ENCODE assay signal across 8 mouse cellular contexts in genomic region chr10:127621191-127622056, GRCm38 (mm10). TPM values are rescaled to one million over a fixed set of nuclear protein-coding genes. Genes with fewer than 3 reads are reported as not detected.
DNase-seq lines count a peak whose midpoint lies in the region; ATAC-seq and TF ChIP-seq lines count a peak whose summit lies in the region.

No protein-coding gene starts in this region.

- H3K4me3 ChIP-seq in ES-E14 (ENCODE audit: insufficient read depth in 1 of 2, low read depth in 1 of 2, low read length in 2 of 2, poor library complexity in 1 of 2, severe bottlenecking in 1 of 2): peak overlapping the region; percentile 66 to 72

- H3K4me1 ChIP-seq in ES-E14 (ENCODE audit: control insufficient read depth in 2 of 2, insufficient read depth in 2 of 2, low read length in 2 of 2, poor library complexity in 1 of 2): peaks cover 4 to 14% of the 10 kb centered on the region in 2 experiments; a peak in 3 of 4 replicates

- in situ Hi-C loops in ES-E14 (cut with MboI; ENCODE audit: low sequenced_read_pairs in 2 of 2, unreplicated experiment in 2 of 2): no loop called here

- no peaks in the 10 kb centered on the region for H3K36me3 ChIP-seq in ES-E14 (ENCODE audit: control insufficient read depth, insufficient read depth, low read length, poor library complexity, severe bottlenecking)

- ATAC-seq in hematopoietic stem cell, adult 5-6 weeks (replicated peaks in 1 of 2; ENCODE audit: insufficient read depth in 1 of 2, low FRiP score in 2 of 2, low TSS enrichment in 1 of 2, low read depth in 1 of 2, poor library complexity in 2 of 2, severe bottlenecking in 2 of 2): peak; percentile 61 to 68

- no peaks in the 10 kb centered on the region; the same call in 1 of the 2 replicates for H3K9me3 ChIP-seq in ES-E14 (ENCODE audit: control insufficient read depth, insufficient read depth, low read depth, low read length)

- H3K27ac ChIP-seq in ES-E14 (ENCODE audit: insufficient read depth, low read depth, low read length, poor library complexity, severe bottlenecking): peak overlapping the region; percentile 43; the same call in 1 of the 2 replicates

- peak overlapping the region; percentile 47; the same call in 1 of the 2 replicates for H3K9ac ChIP-seq in ES-E14 (ENCODE audit: insufficient read depth, low read depth, low read length, poor library complexity, severe bottlenecking)

- DNase-seq in ES-E14 (ENCODE audit: low read depth, low spot score): peak; percentile 91
- peak; percentile 90 for DNase-seq in cerebellum, adult 8-10 months
- peak; percentile 88 for DNase-seq in forelimb bud, embryonic 11.5 days (ENCODE audit: low read depth, low spot score)
- peak; percentile 86 to 93 for DNase-seq in layer of hippocampus, postnatal 14 days (ENCODE audit: low spot score in 2 of 2)
- DNase-seq in lung, postnatal 10 days: peak; percentile 96
- DNase-seq in ovary, postnatal 36 days (ENCODE audit: low spot score): peak; percentile 90
- DNase-seq in urinary bladder, adult 2 months (ENCODE audit: low spot score): peak; percentile 87

TF ChIP-seq in ES-E14, 5 proteins besides CTCF, POLR2A, EP300 and RAD21:
- TF ChIP-seq MAFK (IDR thresholded peaks at IDR 0.05; ENCODE audit: insufficient read depth, low read depth, low read length) (no peak), HCFC1 (IDR thresholded peaks at IDR 0.05; ENCODE audit: borderline replicate concordance, insufficient read depth, low read length) (peak; percentile 43; the same call in 1 of the 2 replicates)

RNA-seq across cellular contexts. Expression of gene Lrp1, which starts 0.5 kb away (rescaled TPM):
- 69.6 and 91.4 TPM in 2 replicates for total RNA-seq in ES-E14 (2012; rRNA removed)
- total RNA-seq in hematopoietic stem cell, adult 5-6 weeks (2017): 1.2 and 8.6 TPM in 2 replicates
- 100 to 1,000 TPM; 287 to 301 TPM for total RNA-seq in layer of hippocampus, postnatal 14 days (2021)
- 242 and 366 TPM in 2 replicates for polyA plus RNA-seq in urinary bladder, adult 2 months (2012; rRNA removed)

RNA-seq across cellular contexts. Expression of gene Stat6, which starts 21.4 kb away (rescaled TPM):
- total RNA-seq in ES-E14 (2012; rRNA removed): 18.6 and 26.0 TPM in 2 replicates
- total RNA-seq in hematopoietic stem cell, adult 5-6 weeks (2017): 49.8 and 50.8 TPM in 2 replicates
- total RNA-seq in layer of hippocampus, postnatal 14 days (2021): 1 to 10 TPM; 6.1 to 6.2 TPM
- polyA plus RNA-seq in urinary bladder, adult 2 months (2012; rRNA removed): 78.1 and 88.7 TPM in 2 replicates

RNA-seq across cellular contexts. Expression of gene Nemp1, which starts 45.3 kb away (rescaled TPM):
- total RNA-seq in ES-E14 (2012; rRNA removed): 23.6 and 35.6 TPM in 2 replicates
- 41.8 and 43.0 TPM in 2 replicates for total RNA-seq in hematopoietic stem cell, adult 5-6 weeks (2017)
- 1 to 10 TPM; 3.5 to 5.7 TPM for total RNA-seq in layer of hippocampus, postnatal 14 days (2021)
- polyA plus RNA-seq in urinary bladder, adult 2 months (2012; rRNA removed): 8.3 and 9.1 TPM in 2 replicates

RNA-seq across cellular contexts. Expression of gene Nab2, which starts 46.9 kb away (rescaled TPM):
- total RNA-seq in ES-E14 (2012; rRNA removed): 10.6 and 13.8 TPM in 2 replicates
- 17.9 and 26.7 TPM in 2 replicates for total RNA-seq in hematopoietic stem cell, adult 5-6 weeks (2017)
- 10 to 100 TPM; 33.3 to 36.9 TPM for total RNA-seq in layer of hippocampus, postnatal 14 days (2021)
- 27.5 and 29.1 TPM in 2 replicates for polyA plus RNA-seq in urinary bladder, adult 2 months (2012; rRNA removed)

Comparison
In these comparisons a context has a peak if more than half of its experiments do, and no peak if none do; other contexts are left out.
1. Peak in every context shown above with its lines: DNase-seq, ATAC-seq, H3K4me3 ChIP-seq and H3K27ac ChIP-seq.